Mouse (Mus musculus): ENCODE results near the gene Frmd4b. TPM values are rescaled to one million over a fixed set of nuclear protein-coding genes. Genes with fewer than 3 reads are reported as not detected.

Frmd4b gene
- polyA plus RNA-seq, 1 experiment = 14.3 TPM

- Histone ChIP-seq H3K4me3 (ENCODE audit: extremely low read depth, insufficient read depth, insufficient read length) (no peak overlapping the region), H3K27me3 (ENCODE audit: control insufficient read depth, insufficient read depth, low read length) (peaks cover 2% of the 10 kb centered on the region), H3K36me3 (ENCODE audit: control insufficient read depth, insufficient read depth, low read length) (no peaks in the 10 kb centered on the region), H3K4me1 (ENCODE audit: control insufficient read depth, insufficient read depth, insufficient read length) (no peaks in the 10 kb centered on the region), H3K27ac (ENCODE audit: insufficient read depth, low read length) (no peak overlapping the region)
- DNase-seq (ENCODE audit: low read depth in 1 of 2, low spot score in 2 of 2) = no peak
- no peak for TF ChIP-seq CTCF (IDR thresholded peaks at IDR 0.05; ENCODE audit: extremely low read depth, insufficient read depth, insufficient read length, insufficient replicate concordance)
- TF ChIP-seq POLR2A (IDR thresholded peaks at IDR 0.05; ENCODE audit: low read depth, low read length) = no peak
- 17% methylated on average over 7 of the region's 7 CpGs for WGBS
Observed at GRCm38 (mm10) chr6:97617774-97618173, 433 bp upstream of the Frmd4b start.

DNA sequence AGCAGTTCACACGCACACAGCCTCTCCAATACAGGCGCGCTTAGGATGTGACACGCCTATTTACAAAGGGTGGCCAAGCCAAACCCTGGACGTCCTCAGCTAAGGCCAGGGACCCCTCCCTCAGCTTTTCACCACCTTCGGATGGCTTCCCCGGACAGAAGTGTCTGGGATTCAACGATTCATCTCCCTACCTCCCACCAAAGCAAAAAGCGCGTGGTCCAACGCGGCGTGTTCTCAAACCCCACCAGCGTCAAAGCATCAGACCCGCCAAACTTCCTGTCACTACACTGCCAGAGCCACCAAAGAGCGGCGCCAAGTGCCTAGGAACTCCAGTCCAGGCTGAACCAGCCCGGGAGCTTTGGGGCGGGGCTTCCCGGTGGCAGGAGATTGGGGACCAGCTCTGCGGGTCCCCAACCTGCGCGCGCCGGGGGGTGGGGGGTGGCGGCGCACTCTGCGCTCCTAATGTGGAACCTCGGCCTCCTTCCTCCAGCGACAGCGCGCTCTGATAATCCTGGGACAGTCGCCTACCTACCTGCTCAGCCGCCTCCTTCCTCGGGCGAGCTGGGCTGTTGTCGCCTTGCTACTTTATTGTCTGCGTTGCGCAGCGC, 579 bp downstream of the Frmd4b start:
- TF ChIP-seq POLR2A (IDR thresholded peaks at IDR 0.05; ENCODE audit: low read depth, low read length) = no peak
- TF ChIP-seq CTCF (IDR thresholded peaks at IDR 0.05; ENCODE audit: extremely low read depth, insufficient read depth, insufficient read length, insufficient replicate concordance) = no peak
- no peak for DNase-seq (ENCODE audit: low read depth in 1 of 2, low spot score in 2 of 2)
- WGBS = 1% methylated on average over 40 of the region's 40 CpGs
- Histone ChIP-seq H3K27me3 (ENCODE audit: control insufficient read depth, insufficient read depth, low read length) (peaks cover 2% of the 10 kb centered on the region), H3K4me1 (ENCODE audit: control insufficient read depth, insufficient read depth, insufficient read length) (no peaks in the 10 kb centered on the region), H3K27ac (ENCODE audit: insufficient read depth, low read length) (no peak overlapping the region), H3K4me3 (ENCODE audit: extremely low read depth, insufficient read depth, insufficient read length) (peak overlapping the region; percentile 39), H3K36me3 (ENCODE audit: control insufficient read depth, insufficient read depth, low read length) (no peaks in the 10 kb centered on the region)

- Histone ChIP-seq H3K27ac (ENCODE audit: insufficient read depth, low read length) (no peak overlapping the region), H3K4me1 (ENCODE audit: control insufficient read depth, insufficient read depth, insufficient read length) (no peaks in the 10 kb centered on the region), H3K4me3 (ENCODE audit: extremely low read depth, insufficient read depth, insufficient read length) (no peak overlapping the region; the same call in 1 of the 2 replicates), H3K36me3 (ENCODE audit: control insufficient read depth, insufficient read depth, low read length) (no peaks in the 10 kb centered on the region), H3K27me3 (ENCODE audit: control insufficient read depth, insufficient read depth, low read length) (peaks cover 2% of the 10 kb centered on the region)
- TF ChIP-seq CTCF (IDR thresholded peaks at IDR 0.05; ENCODE audit: extremely low read depth, insufficient read depth, insufficient read length, insufficient replicate concordance) = no peak
- TF ChIP-seq POLR2A (IDR thresholded peaks at IDR 0.05; ENCODE audit: low read depth, low read length) = no peak
- no peak for DNase-seq (ENCODE audit: low read depth in 1 of 2, low spot score in 2 of 2)
- 20% methylated on average over 16 of the region's 16 CpGs for WGBS
Observed at GRCm38 (mm10) chr6:97615901-97616461, 1.4 kb downstream of the Frmd4b start.

DNA sequence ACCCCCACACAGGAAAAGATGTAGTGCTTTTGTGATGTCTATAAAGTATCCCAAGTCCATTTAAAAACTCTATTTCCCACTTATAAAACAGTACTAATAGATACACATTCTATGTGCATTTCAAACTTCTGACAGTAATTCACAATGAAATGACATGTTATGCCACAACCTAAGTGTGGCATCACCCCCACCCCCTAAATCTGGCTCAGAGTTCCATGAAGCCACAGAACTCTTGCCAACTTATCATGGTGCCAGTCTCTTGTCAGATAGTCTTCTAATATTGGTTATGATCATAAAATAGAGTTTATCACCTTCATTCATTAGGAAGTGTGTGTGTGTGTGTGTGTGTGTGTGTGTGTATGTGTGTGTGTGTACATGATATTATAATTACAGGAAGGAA, 3.2 kb downstream of the Frmd4b start:
- no peak for DNase-seq (ENCODE audit: low read depth in 1 of 2, low spot score in 2 of 2)
- Histone ChIP-seq H3K4me1 (ENCODE audit: control insufficient read depth, insufficient read depth, insufficient read length) (no peaks in the 10 kb centered on the region), H3K36me3 (ENCODE audit: control insufficient read depth, insufficient read depth, low read length) (no peaks in the 10 kb centered on the region), H3K27ac (ENCODE audit: insufficient read depth, low read length) (no peak overlapping the region), H3K4me3 (ENCODE audit: extremely low read depth, insufficient read depth, insufficient read length) (no peak overlapping the region), H3K27me3 (ENCODE audit: control insufficient read depth, insufficient read depth, low read length) (no peaks in the 10 kb centered on the region; the same call in 1 of the 2 replicates)
- TF ChIP-seq CTCF (IDR thresholded peaks at IDR 0.05; ENCODE audit: extremely low read depth, insufficient read depth, insufficient read length, insufficient replicate concordance) = no peak
- TF ChIP-seq POLR2A (IDR thresholded peaks at IDR 0.05; ENCODE audit: low read depth, low read length) = no peak

- WGBS = 95% methylated on average over 5 of the region's 5 CpGs
- Histone ChIP-seq H3K27ac (ENCODE audit: insufficient read depth, low read length) (no peak overlapping the region), H3K4me1 (ENCODE audit: control insufficient read depth, insufficient read depth, insufficient read length) (no peaks in the 10 kb centered on the region), H3K36me3 (ENCODE audit: control insufficient read depth, insufficient read depth, low read length) (no peaks in the 10 kb centered on the region), H3K27me3 (ENCODE audit: control insufficient read depth, insufficient read depth, low read length) (no peaks in the 10 kb centered on the region; the same call in 1 of the 2 replicates), H3K4me3 (ENCODE audit: extremely low read depth, insufficient read depth, insufficient read length) (no peak overlapping the region)
- no peak for DNase-seq (ENCODE audit: low read depth in 1 of 2, low spot score in 2 of 2)
- TF ChIP-seq CTCF (IDR thresholded peaks at IDR 0.05; ENCODE audit: extremely low read depth, insufficient read depth, insufficient read length, insufficient replicate concordance) (no peak), POLR2A (IDR thresholded peaks at IDR 0.05; ENCODE audit: low read depth, low read length) (no peak)
Observed at GRCm38 (mm10) chr6:97612861-97613260, 4.5 kb downstream of the Frmd4b start.

- Histone ChIP-seq H3K27me3 (ENCODE audit: control insufficient read depth, insufficient read depth, low read length) (no peaks in the 10 kb centered on the region), H3K36me3 (ENCODE audit: control insufficient read depth, insufficient read depth, low read length) (no peaks in the 10 kb centered on the region), H3K27ac (ENCODE audit: insufficient read depth, low read length) (no peak overlapping the region), H3K4me3 (ENCODE audit: extremely low read depth, insufficient read depth, insufficient read length) (no peak overlapping the region), H3K4me1 (ENCODE audit: control insufficient read depth, insufficient read depth, insufficient read length) (no peaks in the 10 kb centered on the region)
- DNase-seq (ENCODE audit: low read depth in 1 of 2, low spot score in 2 of 2) = no peak
- no peak for TF ChIP-seq POLR2A (IDR thresholded peaks at IDR 0.05; ENCODE audit: low read depth, low read length)
- TF ChIP-seq CTCF (IDR thresholded peaks at IDR 0.05; ENCODE audit: extremely low read depth, insufficient read depth, insufficient read length, insufficient replicate concordance) = no peak
- 88% methylated on average over 2 of the region's 2 CpGs for WGBS
Observed at GRCm38 (mm10) chr6:97610051-97610450, 7.3 kb downstream of the Frmd4b start.

DNA sequence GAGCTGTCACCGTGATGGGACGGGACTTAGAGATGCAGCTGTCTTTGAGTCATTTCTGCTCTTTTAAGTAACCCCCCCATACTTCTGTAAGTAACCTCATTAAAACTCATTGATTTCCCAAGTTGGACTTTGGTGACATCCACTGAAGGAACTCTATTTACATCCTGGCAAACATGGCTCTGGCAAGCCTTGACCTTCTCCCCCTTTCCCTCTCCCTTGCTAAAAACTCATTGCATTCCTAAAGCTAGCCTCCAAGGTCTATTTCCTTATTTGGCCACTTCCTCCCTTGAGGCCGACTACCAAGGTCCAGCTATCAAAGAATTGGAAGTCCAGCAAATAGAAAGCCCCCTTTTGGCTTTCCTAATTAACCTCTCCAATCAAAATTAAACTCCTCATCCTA, 9.7 kb downstream of the Frmd4b start:
- no peak for TF ChIP-seq CTCF (IDR thresholded peaks at IDR 0.05; ENCODE audit: extremely low read depth, insufficient read depth, insufficient read length, insufficient replicate concordance)
- TF ChIP-seq POLR2A (IDR thresholded peaks at IDR 0.05; ENCODE audit: low read depth, low read length) = no peak
- WGBS = 71% methylated on average over 3 of the region's 3 CpGs
- Histone ChIP-seq H3K27me3 (ENCODE audit: control insufficient read depth, insufficient read depth, low read length) (no peaks in the 10 kb centered on the region), H3K4me1 (ENCODE audit: control insufficient read depth, insufficient read depth, insufficient read length) (no peaks in the 10 kb centered on the region), H3K27ac (ENCODE audit: insufficient read depth, low read length) (no peak overlapping the region), H3K4me3 (ENCODE audit: extremely low read depth, insufficient read depth, insufficient read length) (no peak overlapping the region), H3K36me3 (ENCODE audit: control insufficient read depth, insufficient read depth, low read length) (no peaks in the 10 kb centered on the region)
- DNase-seq (ENCODE audit: low read depth in 1 of 2, low spot score in 2 of 2) = no peak
